Comparison of ENCODE assay signal across 12 mouse cellular contexts in genomic region chr7:43167101-43167500, GRCm38 (mm10). TPM values are rescaled to one million over a fixed set of nuclear protein-coding genes. Genes with fewer than 3 reads are reported as not detected.
"Had no signal": no experiment of that assay in that cellular context is flagged by ENCODE, and none has a peak within 500 bp of the region (broad histone marks: within the 10 kb centered on the region; RNA-seq: fewer than 3 reads in every experiment).

No protein-coding gene starts in this region.

RNA-seq across cellular contexts. Expression of gene Zfp936, which starts 53.1 kb away (rescaled TPM):
- total RNA-seq: neutrophil, adult 5-6 weeks had no signal
- polyA plus RNA-seq: neural tube, embryonic 14.5 days; neural tube, embryonic 15.5 days; small intestine, adult 2 months; spleen, adult 2 months; stomach, embryonic 14.5 days; stomach, embryonic 15.5 days; stomach, embryonic 16.5 days; stomach, postnatal 0 days; thymus, adult 2 months; thymus, postnatal 0 days; urinary bladder, adult 2 months had no signal
